ENCODE assay signal across 10 mouse cellular contexts in genomic region chr15:81927741-81928140, GRCm38 (mm10). TPM values are rescaled to one million over a fixed set of nuclear protein-coding genes. Genes with fewer than 3 reads are reported as not detected.
A peak's percentile ranks its signal among the peaks of the same experiment; 100 is the strongest.
DNase-seq lines count a peak whose midpoint lies in the region; ATAC-seq and TF ChIP-seq lines count a peak whose summit lies in the region.
"Had no signal": no experiment of that assay in that cellular context is flagged by ENCODE, and none has a peak within 500 bp of the region (broad histone marks: within the 10 kb centered on the region; RNA-seq: fewer than 3 reads in every experiment).

No protein-coding gene starts in this region.

- no peak overlapping the region for H3K4me3 ChIP-seq in heart, embryonic 15.5 days
- H3K4me3 ChIP-seq in heart, adult 2 months = no peak overlapping the region
- H3K4me3 ChIP-seq in forebrain, embryonic 12.5 days (replicated peaks) = no peak overlapping the region
- no peak overlapping the region for H3K4me3 ChIP-seq in cerebellum, adult 2 months (replicated peaks; ENCODE audit: insufficient read depth, low read depth, low read length)

- peaks cover 25% of the 10 kb centered on the region for H3K4me1 ChIP-seq in heart, embryonic 15.5 days (replicated peaks)
- H3K4me1 ChIP-seq in heart, adult 2 months (ENCODE audit: control insufficient read depth, insufficient read depth, low read length) = peaks cover 6% of the 10 kb centered on the region
- peaks cover 29% of the 10 kb centered on the region for H3K4me1 ChIP-seq in forebrain, embryonic 12.5 days
- H3K4me1 ChIP-seq in cerebellum, adult 2 months (ENCODE audit: control insufficient read depth, insufficient read depth, low read length) = peaks cover 3% of the 10 kb centered on the region; the same call in 1 of the 2 replicates

- TF ChIP-seq POLR2A in heart, adult 2 months (IDR thresholded peaks at IDR 0.05; ENCODE audit: insufficient read depth, low read depth, low read length) = no peak
- no peak for TF ChIP-seq POLR2A in cerebellum, adult 2 months (IDR thresholded peaks at IDR 0.05; ENCODE audit: borderline replicate concordance, insufficient read depth, low read length)

- WGBS in heart, embryonic 15.5 days = 52% methylated on average over 4 of the region's 4 CpGs
- WGBS in heart, adult 2 months = 45% methylated on average over 4 of the region's 4 CpGs
- 58% methylated on average over 4 of the region's 4 CpGs for WGBS in forebrain, embryonic 12.5 days
- WGBS in cerebellum, adult 2 months = 20% methylated on average over 4 of the region's 4 CpGs

- intact Hi-C loops in heart, adult 2 months (cut with DNase I) = loop anchor here (10.0 kb wide), 1 partner anchor 197 kb away; the partner anchor contains the start of gene Ccdc134

- TF ChIP-seq CTCF in heart, adult 2 months (IDR thresholded peaks at IDR 0.05) = no peak
- TF ChIP-seq CTCF in cerebellum, adult 2 months (IDR thresholded peaks at IDR 0.05; ENCODE audit: borderline replicate concordance, insufficient read depth, low read depth, low read length) = no peak

- ATAC-seq in heart, embryonic 15.5 days (replicated peaks; ENCODE audit: insufficient number of reproducible peaks, insufficient read depth, low FRiP score, low read depth) = no peak
- ATAC-seq in forebrain, embryonic 12.5 days (ENCODE audit: low FRiP score) = no peak

- H3K27me3 ChIP-seq in heart, embryonic 15.5 days = no peaks in the 10 kb centered on the region
- no peaks in the 10 kb centered on the region for H3K27me3 ChIP-seq in heart, adult 2 months (ENCODE audit: control insufficient read depth, insufficient read depth, low read length)
- H3K27me3 ChIP-seq in forebrain, embryonic 12.5 days = no peaks in the 10 kb centered on the region
- no peaks in the 10 kb centered on the region for H3K27me3 ChIP-seq in cerebellum, adult 2 months (ENCODE audit: control insufficient read depth, insufficient read depth, low read length)

- TF ChIP-seq EP300 in heart, adult 2 months (IDR thresholded peaks at IDR 0.05; ENCODE audit: insufficient read depth, low read depth, low read length) = no peak

- H3K9me3 ChIP-seq in heart, embryonic 15.5 days (replicated peaks) = no peaks in the 10 kb centered on the region
- H3K9me3 ChIP-seq in forebrain, embryonic 12.5 days = no peaks in the 10 kb centered on the region

- H3K79me2 ChIP-seq in heart, adult 2 months (replicated peaks; ENCODE audit: control insufficient read depth, insufficient read depth, low read length) = no peaks in the 10 kb centered on the region

- H3K9ac ChIP-seq in heart, embryonic 15.5 days = no peak overlapping the region
- H3K9ac ChIP-seq in heart, adult 2 months (ENCODE audit: low read depth, low read length) = no peak overlapping the region
- no peak overlapping the region for H3K9ac ChIP-seq in forebrain, embryonic 12.5 days

- H3K4me2 ChIP-seq in heart, embryonic 15.5 days = no peak overlapping the region
- no peak overlapping the region for H3K4me2 ChIP-seq in forebrain, embryonic 12.5 days

- no peaks in the 10 kb centered on the region for H3K36me3 ChIP-seq in heart, embryonic 15.5 days
- H3K36me3 ChIP-seq in heart, adult 2 months (ENCODE audit: control insufficient read depth, insufficient read depth, low read length) = no peaks in the 10 kb centered on the region
- H3K36me3 ChIP-seq in forebrain, embryonic 12.5 days (replicated peaks) = 0 out of 2 replicates have a peak, but pooled peaks cover 3% of the 10 kb centered on the region

- no peak for DNase-seq in heart, adult 2 months
- DNase-seq in 3T3-L1 (ENCODE audit: low read depth, low spot score) = peak; percentile 92
- peak; percentile 80 to 86 for DNase-seq in kidney, postnatal 4 days
- DNase-seq in spleen, postnatal 36 days (ENCODE audit: low spot score in 2 of 2) = no peak
- no peak for DNase-seq in cerebellum, adult 11 months
- no peak for DNase-seq in cerebellum, adult 2 months
- DNase-seq: embryo, embryonic 11 days had no signal

- 0 out of 2 replicates have a peak overlapping the region, but pooled peaks have one; percentile 39 for H3K27ac ChIP-seq in heart, embryonic 15.5 days
- no peak overlapping the region for H3K27ac ChIP-seq in heart, adult 2 months
- H3K27ac ChIP-seq in forebrain, embryonic 12.5 days = peak overlapping the region; percentile 93
- H3K27ac ChIP-seq in cerebellum, adult 2 months (ENCODE audit: insufficient read depth, low read length) = no peak overlapping the region

RNA-seq across cellular contexts. Expression of gene Polr3h, which starts 1.7 kb away (rescaled TPM):
- 134 and 145 TPM in 2 replicates for polyA plus RNA-seq in heart, embryonic 15.5 days (2015; fragmentation: Nextera tagmentation; extraction: Ambion mirVana)
- total RNA-seq in heart, adult 2 months (2021) = 1 to 10 TPM; 5.9 to 8.1 TPM
- 7.2 and 10.2 TPM in 2 replicates for polyA plus RNA-seq in heart, adult 2 months (2012; rRNA removed)
- polyA plus RNA-seq in forebrain, embryonic 12.5 days (2016; fragmentation: Nextera tagmentation; extraction: Ambion mirVana) = 69.8 and 75.6 TPM in 2 replicates
- 50.4 and 51.2 TPM in 2 replicates for polyA plus RNA-seq in cerebellum, adult 2 months (2012; rRNA removed)

RNA-seq across cellular contexts. Expression of gene Csdc2, which starts 8.8 kb away (rescaled TPM):
- 5.7 and 9.6 TPM in 2 replicates for polyA plus RNA-seq in heart, embryonic 15.5 days (2015; fragmentation: Nextera tagmentation; extraction: Ambion mirVana)
- total RNA-seq in heart, adult 2 months (2021) = 10 to 100 TPM; 66.1 to 92.7 TPM
- 85.7 and 111 TPM in 2 replicates for polyA plus RNA-seq in heart, adult 2 months (2012; rRNA removed)
- 35.8 and 39.9 TPM in 2 replicates for polyA plus RNA-seq in forebrain, embryonic 12.5 days (2016; fragmentation: Nextera tagmentation; extraction: Ambion mirVana)
- 258 and 264 TPM in 2 replicates for polyA plus RNA-seq in cerebellum, adult 2 months (2012; rRNA removed)

RNA-seq across cellular contexts. Expression of gene Pmm1, which starts 33.0 kb away (rescaled TPM):
- polyA plus RNA-seq in heart, embryonic 15.5 days (2015; fragmentation: Nextera tagmentation; extraction: Ambion mirVana) = 18.1 and 27.9 TPM in 2 replicates
- total RNA-seq in heart, adult 2 months (2021) = 10 to 100 TPM; 22.0 to 26.7 TPM
- polyA plus RNA-seq in heart, adult 2 months (2012; rRNA removed) = 27.7 and 34.4 TPM in 2 replicates
- polyA plus RNA-seq in forebrain, embryonic 12.5 days (2016; fragmentation: Nextera tagmentation; extraction: Ambion mirVana) = 42.0 and 44.0 TPM in 2 replicates
- 249 and 289 TPM in 2 replicates for polyA plus RNA-seq in cerebellum, adult 2 months (2012; rRNA removed)

RNA-seq across cellular contexts. Expression of gene 1700029P11Rik, which starts 52.6 kb away (rescaled TPM):
- polyA plus RNA-seq in heart, embryonic 15.5 days (2015; fragmentation: Nextera tagmentation; extraction: Ambion mirVana) = not detected in 2 replicates
- not detected for total RNA-seq in heart, adult 2 months (2021)
- not detected in 2 replicates for polyA plus RNA-seq in heart, adult 2 months (2012; rRNA removed)
- polyA plus RNA-seq in forebrain, embryonic 12.5 days (2016; fragmentation: Nextera tagmentation; extraction: Ambion mirVana) = not detected in 2 replicates
- polyA plus RNA-seq in cerebellum, adult 2 months (2012; rRNA removed) = not detected in 2 replicates
- total RNA-seq: heart, postnatal 25 days had no signal

RNA-seq across cellular contexts. Expression of gene Aco2, which starts 55.6 kb away (rescaled TPM):
- 610 and 636 TPM in 2 replicates for polyA plus RNA-seq in heart, embryonic 15.5 days (2015; fragmentation: Nextera tagmentation; extraction: Ambion mirVana)
- total RNA-seq in heart, adult 2 months (2021) = 1,000 to 10,000 TPM; 1,810 to 2,215 TPM
- polyA plus RNA-seq in heart, adult 2 months (2012; rRNA removed) = 2,076 and 2,628 TPM in 2 replicates
- 184 and 185 TPM in 2 replicates for polyA plus RNA-seq in forebrain, embryonic 12.5 days (2016; fragmentation: Nextera tagmentation; extraction: Ambion mirVana)
- polyA plus RNA-seq in cerebellum, adult 2 months (2012; rRNA removed) = 621 and 638 TPM in 2 replicates

Comparison
In these comparisons a context has a peak if more than half of its experiments do, and no peak if none do; other contexts are left out.
1. H3K27ac ChIP-seq: peak in heart, embryonic 15.5 days (single experiment) and forebrain, embryonic 12.5 days (single experiment); none in heart, adult 2 months (single experiment) and cerebellum, adult 2 months (single experiment).
2. DNase-seq: peak in 3T3-L1 (single experiment) and kidney, postnatal 4 days (2 of 2); none in heart, adult 2 months (0 of 2), spleen, postnatal 36 days (0 of 2), cerebellum, adult 11 months (single experiment) and cerebellum, adult 2 months (0 of 2).